Mouse (Mus musculus): ENCODE results near the gene Fbn1. TPM values are rescaled to one million over a fixed set of nuclear protein-coding genes. Genes with fewer than 3 reads are reported as not detected.

Gene Fbn1
- polyA plus RNA-seq, 1 experiment, result 16.1 TPM

DNA sequence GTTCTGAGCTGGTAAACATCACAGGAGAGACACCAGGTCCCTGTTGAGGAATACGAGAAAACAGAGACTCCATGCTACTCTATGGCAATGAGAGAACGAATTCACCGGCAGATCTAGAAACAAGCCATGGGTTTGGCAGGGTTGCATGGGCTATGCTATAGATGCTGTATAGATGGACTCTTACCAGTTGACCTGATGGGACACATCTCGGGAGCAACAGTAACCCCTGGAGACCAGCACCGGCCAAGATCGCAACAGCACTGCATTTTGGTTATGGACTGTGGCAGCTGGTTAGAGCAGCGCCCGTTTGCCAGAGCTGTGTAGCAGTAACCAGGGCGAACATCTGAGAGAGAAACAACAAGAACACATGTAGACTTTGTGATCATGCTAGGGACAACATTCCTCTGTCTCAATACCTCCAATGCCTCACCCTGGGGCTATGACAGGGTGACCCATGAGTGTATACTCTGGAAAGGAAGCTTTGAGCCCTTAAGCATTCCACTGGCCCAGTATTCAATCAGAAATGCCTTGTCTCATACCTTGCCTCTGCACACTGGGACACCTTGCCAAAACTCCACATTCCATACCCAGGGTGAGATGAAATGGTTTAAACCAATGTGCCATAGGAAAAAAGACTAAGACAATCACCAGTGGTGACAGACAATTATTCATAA, 113.2 kb downstream of the Fbn1 start:
- DNase-seq (ENCODE audit: low spot score), result no peak

DNA sequence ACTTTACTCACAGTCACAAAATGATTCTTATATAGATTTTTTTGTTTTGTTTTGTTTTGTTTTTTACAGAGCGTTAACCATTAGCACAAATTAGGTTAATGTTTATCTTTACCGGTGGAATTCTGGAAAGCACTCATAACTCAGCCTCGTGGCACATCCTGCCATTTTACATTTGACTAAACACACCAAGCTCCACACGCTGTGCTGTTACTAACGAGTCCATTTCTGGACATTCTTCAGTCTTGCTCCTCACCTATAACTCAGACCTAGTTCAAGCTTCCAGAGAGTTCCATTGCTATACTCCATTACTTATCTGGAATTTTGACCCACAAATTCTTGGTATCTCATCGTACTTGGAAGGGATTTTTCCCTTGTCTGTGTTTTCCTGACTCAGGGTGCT, 116.2 kb downstream of the Fbn1 start:
- DNase-seq (ENCODE audit: low spot score), result no peak

DNA sequence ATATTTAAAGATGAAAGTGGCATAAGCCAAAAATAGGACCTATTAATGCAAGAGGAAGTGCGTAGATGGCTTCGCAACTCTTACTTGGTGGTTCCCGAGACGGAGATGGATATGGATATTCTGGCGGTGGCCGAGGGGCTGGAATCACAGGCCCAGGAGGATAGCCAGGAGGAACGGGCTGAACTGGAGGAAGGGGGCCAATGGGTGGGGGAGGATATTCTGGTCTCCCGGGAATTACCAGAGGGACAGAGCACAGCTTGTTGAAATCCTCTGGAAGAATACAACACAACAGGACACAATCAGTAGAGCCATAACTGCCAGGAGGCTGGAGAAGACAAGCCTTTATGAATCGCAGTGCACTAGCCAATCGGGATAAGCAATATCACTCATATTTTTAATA, 118.0 kb downstream of the Fbn1 start:
- no peak for DNase-seq (ENCODE audit: low spot score)

DNA sequence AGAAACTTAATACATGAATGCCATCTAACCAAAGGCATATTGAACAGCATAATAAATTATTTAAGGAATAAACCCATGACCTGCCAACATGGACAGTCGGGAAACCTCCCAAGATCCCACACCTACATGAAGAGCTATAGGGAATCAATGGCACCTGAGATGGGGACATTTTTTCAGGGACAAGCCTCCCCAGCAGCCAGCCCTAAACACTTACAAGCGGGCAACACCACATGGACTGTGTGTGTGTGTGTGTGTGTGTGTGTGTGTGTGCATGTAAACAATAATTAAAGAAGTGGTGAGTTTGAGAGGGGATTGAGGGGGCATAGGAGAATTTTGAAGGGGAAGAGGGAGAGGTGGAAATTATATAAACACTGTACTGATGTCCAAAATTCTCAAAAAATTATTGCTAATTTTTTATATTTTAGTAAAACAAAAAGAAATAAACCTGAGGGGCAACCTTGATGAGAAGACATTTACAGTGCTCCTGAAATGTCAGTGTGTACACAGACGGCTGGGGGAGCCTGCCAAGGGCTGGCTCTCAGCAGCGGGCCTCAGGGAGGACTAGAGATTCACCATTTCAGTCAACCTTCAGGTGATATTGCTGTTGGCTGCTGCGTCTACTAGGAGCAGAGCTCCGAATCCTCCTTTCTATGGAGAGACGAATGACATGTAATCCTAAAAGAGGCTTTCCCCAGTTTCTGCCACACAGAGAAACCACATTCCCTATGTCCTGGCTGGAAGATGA, 121.4 kb downstream of the Fbn1 start:
- DNase-seq (ENCODE audit: low spot score), result no peak

DNA sequence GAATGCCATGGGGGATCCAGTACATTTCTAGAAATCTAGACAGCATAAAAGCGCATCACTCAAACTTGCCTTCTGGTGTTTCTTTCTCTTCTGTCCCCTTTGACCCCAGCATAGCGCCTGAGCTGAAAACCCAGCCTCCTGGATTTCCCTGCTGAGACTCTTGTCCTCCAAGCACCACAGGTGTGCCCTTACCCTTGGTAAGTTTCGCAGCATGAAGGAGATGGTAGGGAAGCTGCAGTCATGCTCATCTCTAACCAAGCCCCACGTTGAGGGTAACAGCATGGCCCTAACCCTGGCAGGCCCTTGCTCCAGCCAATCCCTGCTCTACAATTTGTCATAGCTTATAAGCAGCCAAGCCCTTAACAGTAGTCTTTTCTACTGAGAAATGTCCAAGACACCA, 122.9 kb downstream of the Fbn1 start:
- no peak for DNase-seq (ENCODE audit: low spot score)

DNA sequence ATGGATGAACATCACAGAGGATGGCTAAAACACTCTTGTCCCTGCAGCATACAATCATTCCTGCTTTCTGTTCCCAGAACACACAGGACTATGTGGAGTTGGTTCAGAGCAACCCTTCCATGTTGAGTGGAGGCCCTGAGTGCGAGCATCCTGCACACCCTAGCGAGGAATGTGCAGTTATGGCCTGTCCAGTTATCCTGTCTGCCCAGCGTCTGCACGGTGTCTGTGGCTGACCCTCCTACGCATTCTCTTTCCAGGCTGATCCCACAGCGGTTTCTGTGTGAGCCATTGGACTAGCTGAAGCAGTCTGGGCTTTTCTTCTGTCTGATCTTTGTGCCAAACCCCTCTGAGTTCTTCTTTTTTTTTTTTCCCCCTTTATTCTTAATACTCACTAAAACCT, 123.4 kb downstream of the Fbn1 start:
- no peak for DNase-seq (ENCODE audit: low spot score)

DNA sequence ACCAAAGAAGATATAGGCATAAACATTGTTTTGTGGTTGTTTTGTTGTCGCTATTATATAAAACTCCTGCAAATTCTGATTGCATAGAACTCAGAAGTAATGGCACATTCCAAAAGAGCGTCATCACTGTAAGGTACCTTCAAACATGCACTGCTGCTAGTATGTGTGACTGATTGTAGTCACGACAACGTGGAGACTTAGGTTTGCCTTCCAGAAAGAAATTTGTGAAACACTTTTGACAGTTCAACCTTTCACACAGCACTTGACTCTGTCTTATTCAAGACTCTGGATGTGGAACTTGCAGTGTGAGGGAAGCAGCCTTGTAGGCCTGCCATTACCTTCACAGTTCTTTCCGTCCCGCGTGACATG, 124.5 kb downstream of the Fbn1 start:
- DNase-seq (ENCODE audit: low spot score), result no peak

DNA sequence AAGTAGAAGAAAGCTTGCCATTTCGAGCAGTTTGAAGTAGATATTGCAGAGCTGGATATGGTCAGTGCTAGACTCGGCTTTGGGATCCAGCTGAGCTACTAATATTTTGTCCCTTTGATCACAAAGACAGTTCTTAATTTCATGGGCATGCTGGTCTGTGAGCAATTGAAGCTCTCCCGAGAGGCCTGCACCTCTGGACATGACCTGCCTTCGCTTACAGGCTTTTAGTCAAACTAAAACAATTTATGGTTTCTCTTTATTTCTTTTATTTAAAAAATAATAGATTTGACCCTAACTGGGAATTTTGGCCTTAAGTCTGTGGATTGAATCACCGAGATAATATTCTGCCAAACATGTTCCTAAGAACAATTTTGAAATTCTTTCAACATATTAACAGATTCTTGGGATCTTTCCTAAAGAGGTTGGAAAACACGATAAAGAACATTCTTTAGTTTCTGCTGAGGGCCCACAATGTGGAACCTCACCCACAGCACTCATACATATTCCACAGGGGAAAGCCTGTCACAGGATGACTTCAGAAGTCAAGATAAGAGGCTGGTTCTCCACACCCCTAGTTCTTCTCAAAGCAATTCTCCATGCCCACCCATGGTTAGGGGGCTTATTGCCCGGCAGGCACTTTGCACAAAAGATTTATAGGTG, 125.0 kb downstream of the Fbn1 start:
- DNase-seq (ENCODE audit: low spot score), result no peak

DNA sequence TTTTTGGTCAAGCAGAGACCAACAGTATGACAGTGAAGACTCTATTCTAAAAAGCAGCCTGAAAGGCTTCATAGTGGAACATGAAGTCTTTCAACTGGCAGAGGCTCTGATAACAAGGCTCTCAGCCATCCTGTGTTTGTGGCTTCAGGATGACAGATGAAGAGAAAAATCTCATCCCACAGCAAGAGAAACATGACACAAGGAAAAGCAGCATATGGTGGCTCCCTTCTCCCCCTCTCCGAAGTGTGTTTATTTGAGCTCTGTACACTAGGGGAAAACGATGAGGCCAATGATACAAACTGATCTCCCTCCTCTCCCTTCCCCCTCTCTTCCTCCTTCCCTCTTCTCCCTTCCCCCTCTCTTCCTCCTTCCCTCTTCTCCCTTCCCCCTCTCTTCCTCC, 127.7 kb downstream of the Fbn1 start:
- no peak for DNase-seq (ENCODE audit: low spot score)

DNA sequence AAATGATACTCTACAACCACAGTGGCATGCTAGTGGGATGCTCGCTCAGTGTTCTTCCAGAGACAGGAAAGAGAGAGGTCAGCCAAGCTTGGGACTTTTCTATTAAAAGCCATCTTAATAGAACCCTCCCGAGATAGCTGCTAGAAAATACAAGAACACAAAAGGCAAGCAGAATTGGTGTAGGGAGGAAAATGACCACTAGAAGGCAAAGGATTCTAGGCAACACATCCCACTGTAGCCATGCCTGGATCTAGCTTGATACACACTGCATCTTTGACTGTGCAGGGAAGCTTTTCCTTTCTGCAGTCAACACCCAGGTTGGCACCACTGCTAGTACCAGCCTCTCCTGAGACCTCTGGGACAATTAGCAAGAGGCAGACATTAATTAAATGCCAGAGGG, 128.6 kb downstream of the Fbn1 start:
- DNase-seq (ENCODE audit: low spot score), result no peak

DNA sequence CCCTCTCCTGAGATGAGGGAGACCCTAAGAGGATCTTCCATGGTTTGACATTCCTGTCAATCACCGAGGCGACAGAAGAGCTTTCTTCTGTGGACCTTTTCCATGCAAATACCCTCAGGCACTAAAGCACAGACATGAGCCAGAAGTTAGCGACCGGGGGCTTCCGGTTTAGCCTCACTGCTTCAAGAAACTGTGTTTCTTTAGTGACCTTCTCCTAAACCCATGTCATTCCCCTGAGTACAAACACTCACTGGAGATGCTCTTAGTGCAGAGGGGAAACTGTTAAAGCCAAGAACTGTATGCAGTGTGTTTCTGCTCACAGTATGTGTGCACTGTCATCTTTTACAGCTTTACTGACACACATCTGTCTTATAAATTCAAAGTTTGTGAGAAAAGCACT, 131.9 kb downstream of the Fbn1 start:
- DNase-seq (ENCODE audit: low spot score), result no peak

DNA sequence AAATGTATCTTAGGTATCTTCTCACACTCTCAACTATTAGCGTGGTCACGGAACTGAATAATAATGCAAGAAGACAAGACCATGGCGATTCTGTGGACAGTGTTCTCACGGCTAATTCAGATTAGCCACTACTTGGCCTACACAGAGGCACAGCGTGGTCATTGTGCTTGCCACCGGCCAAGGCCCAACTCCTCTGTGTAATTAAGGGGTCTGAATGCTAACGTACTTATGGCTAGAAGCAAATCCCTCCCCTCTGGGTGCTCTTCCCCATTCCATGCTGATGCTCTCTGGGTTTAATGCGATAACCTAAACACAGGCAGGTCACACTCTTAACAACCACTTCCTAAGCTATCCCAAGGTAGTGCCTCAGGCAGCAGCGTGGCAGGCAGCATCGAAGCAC, 132.5 kb downstream of the Fbn1 start:
- no peak for DNase-seq (ENCODE audit: low spot score)

DNA sequence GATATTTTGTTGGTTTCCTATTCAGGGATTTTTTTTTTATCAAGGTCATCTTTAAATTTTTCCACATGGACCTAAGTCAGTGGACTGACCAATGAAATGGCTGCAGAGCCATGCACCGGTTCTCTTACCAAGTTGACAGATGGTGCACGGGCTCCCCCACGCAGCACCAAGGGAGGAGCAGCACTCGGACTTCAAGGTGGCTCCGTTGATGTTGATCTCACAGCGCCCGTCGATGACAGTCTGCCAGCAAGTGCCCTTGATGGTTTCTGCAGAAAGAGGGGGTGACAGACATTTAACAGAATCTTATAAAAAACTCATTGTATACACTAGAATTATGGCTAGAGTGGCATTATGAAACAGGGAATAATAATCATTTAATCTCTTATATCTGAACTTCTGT, 138.1 kb downstream of the Fbn1 start:
- no peak for DNase-seq (ENCODE audit: low spot score)

DNA sequence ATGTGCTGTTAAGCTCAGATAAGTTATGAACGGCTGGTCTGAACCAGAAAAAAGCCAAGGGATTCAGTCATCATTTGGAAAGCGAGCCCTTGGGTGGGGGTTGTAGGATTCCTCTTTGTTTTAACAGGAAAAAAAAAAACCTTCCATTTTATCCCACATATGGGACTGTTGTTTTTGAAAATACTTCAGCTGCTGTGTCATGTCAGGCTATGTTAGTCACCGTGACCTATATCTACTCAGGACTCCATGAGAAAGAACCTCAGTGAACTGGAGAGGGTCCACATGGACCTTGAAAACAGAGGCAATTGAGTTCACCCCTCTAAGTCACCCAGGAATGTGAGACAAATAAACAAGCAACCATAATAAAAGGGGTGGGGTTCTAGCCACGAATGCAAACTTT, 139.2 kb downstream of the Fbn1 start:
- no peak for DNase-seq (ENCODE audit: low spot score)

DNA sequence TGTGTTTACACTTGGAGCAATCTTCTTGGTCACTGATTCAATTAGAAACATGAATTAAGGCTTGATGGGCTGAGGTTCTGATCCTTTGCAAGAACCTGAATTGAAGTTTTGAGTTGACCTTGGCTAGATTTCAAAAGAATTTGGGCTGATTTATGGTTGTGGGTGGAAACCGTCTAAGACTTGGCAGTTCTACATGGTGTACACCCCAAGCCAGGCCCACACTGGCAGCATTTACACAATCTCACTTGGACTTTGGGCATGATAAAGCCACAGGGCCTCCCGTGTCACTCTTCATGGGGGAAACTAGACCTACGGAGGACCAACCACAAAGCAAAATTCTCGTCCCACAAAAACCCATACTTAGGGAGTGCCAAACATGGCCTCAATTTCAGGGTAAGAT, 146.1 kb downstream of the Fbn1 start:
- no peak for DNase-seq (ENCODE audit: low spot score)

DNA sequence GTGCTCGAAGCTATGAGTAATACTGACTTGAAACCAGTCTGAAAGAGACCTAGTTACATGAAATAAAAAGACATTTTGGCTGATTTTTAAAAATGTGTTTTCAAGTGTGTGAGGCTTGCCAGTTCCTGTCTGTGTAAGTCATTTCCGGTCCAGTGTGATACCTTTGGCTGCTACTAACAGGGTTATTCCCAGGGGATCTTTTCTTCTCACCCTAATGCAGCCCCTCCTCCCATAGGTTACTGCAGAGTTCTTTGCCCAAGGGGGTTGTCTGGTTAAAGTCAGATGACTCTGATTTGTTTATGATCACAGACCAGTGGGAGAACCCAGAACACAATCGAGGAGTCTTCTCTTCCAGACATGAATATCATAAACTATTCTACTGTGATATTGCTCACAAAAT, 151.3 kb downstream of the Fbn1 start:
- DNase-seq (ENCODE audit: low spot score), result no peak

DNA sequence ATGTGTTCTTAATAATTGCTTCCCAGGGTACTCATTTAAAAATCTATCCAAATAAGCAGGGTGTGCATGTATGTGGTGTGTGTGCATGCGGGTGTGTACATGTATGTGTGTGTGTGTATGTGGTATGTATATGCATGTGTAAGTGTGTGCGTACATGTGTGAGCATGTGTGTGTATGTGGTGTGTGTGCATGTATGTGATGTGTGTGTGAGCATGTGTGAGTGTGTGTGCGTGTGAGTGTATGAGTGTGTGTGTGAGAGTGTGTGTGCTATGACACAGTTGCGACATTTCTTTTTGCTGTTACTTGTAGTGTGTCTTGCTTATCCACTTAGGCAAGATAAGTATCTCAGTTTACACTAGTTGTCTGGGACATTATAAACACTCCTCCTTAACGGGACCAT, 151.7 kb downstream of the Fbn1 start:
- no peak for DNase-seq (ENCODE audit: low spot score)

DNA sequence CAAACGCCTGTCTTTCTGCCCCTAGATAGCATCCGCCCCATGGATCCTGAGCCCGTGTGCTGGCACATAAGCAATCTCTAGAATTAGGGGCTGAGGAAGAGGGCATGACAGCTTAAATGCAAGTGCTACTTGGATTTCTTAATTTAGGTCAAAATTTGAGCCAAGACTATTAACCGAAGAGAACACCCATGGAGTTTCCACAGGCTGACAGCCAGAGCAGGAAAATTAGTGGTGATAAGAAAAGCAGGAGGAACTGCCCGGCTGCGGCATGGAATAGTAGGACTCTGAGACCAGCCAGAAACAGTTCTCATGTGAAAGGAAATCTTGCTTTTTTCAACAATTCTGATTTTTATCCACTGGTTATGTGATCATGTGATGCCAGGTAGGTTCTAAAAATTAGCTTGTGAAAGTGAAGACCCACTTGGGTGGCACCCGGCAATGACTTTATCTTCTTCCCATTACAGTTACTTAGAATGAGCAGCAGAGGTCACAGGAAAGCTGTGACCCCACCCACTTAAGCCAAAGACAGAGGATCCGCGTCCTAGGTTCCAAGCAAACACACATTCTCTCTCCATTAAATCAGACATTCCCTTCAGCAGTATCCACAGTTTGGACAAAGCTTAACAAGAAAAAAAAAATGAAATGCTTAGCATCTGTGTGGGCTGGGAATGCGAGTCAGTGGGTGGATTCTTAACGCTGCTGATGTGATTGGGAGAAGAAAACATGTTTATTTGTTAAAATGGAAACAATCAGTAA, 152.4 kb downstream of the Fbn1 start:
- no peak for DNase-seq (ENCODE audit: low spot score)

DNA sequence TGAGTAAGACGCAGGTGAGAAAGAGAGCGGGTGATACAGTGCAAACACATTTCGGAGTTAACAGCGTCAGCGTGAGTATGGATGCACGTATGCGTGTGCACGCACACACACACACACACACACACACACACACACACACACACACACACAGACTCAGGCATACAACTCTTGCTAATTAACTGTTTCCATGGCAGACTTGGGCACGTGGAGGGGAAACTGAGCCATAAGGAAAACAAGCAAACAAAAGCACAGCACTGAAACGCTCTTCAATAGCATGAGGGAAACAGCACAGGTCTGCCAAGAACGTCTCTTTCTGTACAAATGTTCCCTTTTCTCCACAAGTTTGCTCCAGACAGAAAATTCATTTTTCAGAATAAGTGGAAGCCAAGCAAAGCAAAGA, 153.2 kb downstream of the Fbn1 start:
- DNase-seq (ENCODE audit: low spot score), result no peak

DNA sequence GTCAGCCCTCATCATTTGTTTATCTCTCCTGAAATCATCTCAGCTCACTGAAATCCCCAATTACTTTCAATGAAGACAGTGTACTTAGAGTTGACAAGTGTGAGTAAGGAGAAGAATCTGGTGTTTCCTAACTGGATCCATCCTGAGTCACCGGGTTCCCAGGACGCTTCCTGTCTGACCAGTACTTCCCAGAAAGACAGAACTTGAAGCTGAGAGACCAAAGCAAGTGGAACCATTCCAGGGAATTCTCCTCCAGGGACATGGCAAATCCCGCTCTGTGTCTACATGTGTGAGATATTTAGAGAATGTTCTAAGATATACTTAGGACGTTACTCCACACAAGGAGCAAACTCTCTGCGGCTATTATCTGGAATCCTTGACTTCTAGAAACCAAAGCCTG, 158.6 kb downstream of the Fbn1 start:
- DNase-seq (ENCODE audit: low spot score), result no peak

DNA sequence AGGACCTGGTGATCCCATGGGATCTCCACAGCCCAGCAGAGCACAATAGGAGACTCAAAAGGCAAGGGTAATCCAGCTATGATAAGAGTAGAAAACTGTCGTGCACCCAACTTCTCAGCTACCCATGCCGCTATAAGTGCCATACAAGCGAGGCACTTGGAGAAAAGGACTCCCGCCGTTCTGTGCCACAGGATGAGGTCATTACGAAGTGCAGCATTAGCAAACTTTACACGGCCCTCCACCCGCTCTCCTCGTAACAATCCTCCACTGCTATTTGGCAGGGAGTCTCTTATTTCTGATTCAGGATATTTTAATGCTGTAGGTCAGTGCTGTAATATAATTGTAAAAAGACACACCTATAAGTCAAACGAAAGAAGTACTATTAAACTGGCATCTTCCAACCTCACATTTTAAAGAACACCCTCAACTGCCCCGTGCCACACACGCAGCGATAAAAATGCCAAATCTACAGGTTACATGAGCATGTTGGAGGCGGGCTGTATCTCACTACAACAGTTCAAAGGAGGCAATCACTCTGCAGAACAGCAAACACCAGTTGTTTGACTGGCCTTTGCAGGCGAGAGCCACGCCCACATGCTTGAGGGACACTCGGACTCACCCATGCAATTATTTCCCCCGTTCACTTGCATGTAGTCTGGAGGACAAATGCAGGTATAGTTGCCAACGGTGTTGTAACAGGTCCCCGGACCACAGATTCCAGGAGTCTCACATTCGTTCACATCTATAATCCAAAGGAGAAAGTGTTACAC, 165.4 kb downstream of the Fbn1 start:
- no peak for DNase-seq (ENCODE audit: low spot score)

DNA sequence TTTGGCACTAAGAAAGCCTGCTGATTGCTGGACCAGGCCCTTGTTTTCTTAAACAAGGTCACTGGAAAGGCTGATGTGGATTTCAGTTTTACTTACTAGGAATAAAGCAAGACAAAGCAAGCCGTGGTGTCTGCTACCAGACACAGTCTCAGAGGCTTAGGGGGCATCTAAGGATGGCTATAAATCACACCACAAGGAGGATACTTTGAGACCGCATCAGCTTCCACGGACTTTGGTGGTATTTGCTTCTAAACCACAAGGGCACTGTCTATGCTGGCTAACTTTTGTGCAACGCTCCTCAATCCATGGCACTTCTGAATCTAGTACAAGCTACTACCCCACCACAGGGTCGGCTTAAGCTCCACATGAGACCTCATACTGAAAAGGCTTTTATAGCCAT, 167.4 kb downstream of the Fbn1 start:
- DNase-seq (ENCODE audit: low spot score), result no peak
